Mouse (Mus musculus): Measurements from ENCODE around the gene Anapc15-ps. TPM values are rescaled to one million over a fixed set of nuclear protein-coding genes. Genes with fewer than 3 reads are reported as not detected.

Anapc15-ps gene
- total and polyA plus RNA-seq, 2 experiments from 2014 or later, result not detected

DNA sequence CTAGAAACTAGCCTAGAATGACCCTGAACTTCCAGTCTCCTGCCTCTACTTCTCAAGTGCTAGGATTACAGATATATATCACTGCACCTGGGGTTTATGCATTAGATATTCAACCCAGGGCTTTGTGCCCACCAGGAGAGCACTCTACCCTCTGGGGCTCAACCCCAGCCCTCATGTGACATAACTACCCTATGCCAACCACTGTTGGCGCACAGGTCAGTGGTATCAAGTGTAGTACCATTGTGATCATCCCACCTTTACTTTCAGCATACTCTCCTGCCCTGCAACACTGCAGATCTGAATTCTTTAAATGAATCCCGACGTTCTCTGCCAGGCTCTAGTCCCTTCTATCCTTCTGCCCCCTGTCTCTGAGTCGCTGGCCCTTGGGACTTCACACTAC lies 11.0 kb upstream of the Anapc15-ps start:
- H3K4me1 ChIP-seq (ENCODE audit: control insufficient read depth, insufficient read depth), result peaks cover 16% of the 10 kb centered on the region
- no peak overlapping the region for H3K9ac ChIP-seq (replicated peaks; ENCODE audit: low read depth, low read length)
- WGBS, result 90% methylated on average over 4 of the region's 4 CpGs
- no peaks in the 10 kb centered on the region for H3K9me3 ChIP-seq (replicated peaks; ENCODE audit: control insufficient read depth, low read length)
- no peaks in the 10 kb centered on the region for H3K36me3 ChIP-seq (replicated peaks; ENCODE audit: control insufficient read depth, insufficient read depth, low read length)
- TF ChIP-seq EP300 (IDR thresholded peaks at IDR 0.05; ENCODE audit: low read depth) (no peak), CTCF (IDR thresholded peaks at IDR 0.05; ENCODE audit: low read depth) (no peak)
- no peak overlapping the region for H3K27ac ChIP-seq (ENCODE audit: low read depth)
- H3K4me2 ChIP-seq (ENCODE audit: low read depth, low read length), result no peak overlapping the region
- no peaks in the 10 kb centered on the region for H3K27me3 ChIP-seq (ENCODE audit: control insufficient read depth, insufficient read depth, low read length)
- no peak overlapping the region for H3K4me3 ChIP-seq (ENCODE audit: low read depth, low read length)
- ATAC-seq (ENCODE audit: insufficient read depth, low read depth) (no peak), DNase-seq (ENCODE audit: low spot score) (no peak)

DNA sequence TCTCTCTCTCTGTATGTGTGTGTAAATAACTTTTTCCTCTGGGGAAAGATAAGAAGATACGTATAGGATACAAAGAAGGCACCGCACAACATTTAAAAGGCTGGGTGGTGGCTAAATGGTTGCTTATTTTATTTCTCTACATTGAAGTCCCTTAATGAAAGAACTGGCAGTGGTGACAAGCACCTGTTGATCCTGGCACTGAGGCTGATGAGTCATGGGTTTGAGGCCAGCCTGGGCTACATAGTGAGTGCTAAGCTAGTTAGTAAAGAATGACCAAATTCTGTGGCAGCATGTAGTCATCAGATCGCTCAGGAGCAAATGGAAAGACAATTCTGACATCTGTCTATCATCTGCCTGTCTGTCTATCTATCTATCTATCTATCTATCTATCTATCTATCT lies 10.5 kb upstream of the Anapc15-ps start:
- no peaks in the 10 kb centered on the region for H3K9me3 ChIP-seq (replicated peaks; ENCODE audit: control insufficient read depth, low read length)
- TF ChIP-seq CTCF (IDR thresholded peaks at IDR 0.05; ENCODE audit: low read depth) (no peak), EP300 (IDR thresholded peaks at IDR 0.05; ENCODE audit: low read depth) (no peak)
- no peak for DNase-seq (ENCODE audit: low spot score)
- WGBS, result 98% methylated on average over 3 of the region's 3 CpGs
- ATAC-seq (ENCODE audit: insufficient read depth, low read depth), result no peak
- no peaks in the 10 kb centered on the region for H3K27me3 ChIP-seq (ENCODE audit: control insufficient read depth, insufficient read depth, low read length)
- H3K9ac ChIP-seq (replicated peaks; ENCODE audit: low read depth, low read length), result no peak overlapping the region
- no peak overlapping the region for H3K4me2 ChIP-seq (ENCODE audit: low read depth, low read length)
- H3K4me1 ChIP-seq (ENCODE audit: control insufficient read depth, insufficient read depth), result peaks cover 16% of the 10 kb centered on the region
- no peaks in the 10 kb centered on the region for H3K36me3 ChIP-seq (replicated peaks; ENCODE audit: control insufficient read depth, insufficient read depth, low read length)
- H3K27ac ChIP-seq (ENCODE audit: low read depth), result no peak overlapping the region
- no peak overlapping the region for H3K4me3 ChIP-seq (ENCODE audit: low read depth, low read length)

DNA sequence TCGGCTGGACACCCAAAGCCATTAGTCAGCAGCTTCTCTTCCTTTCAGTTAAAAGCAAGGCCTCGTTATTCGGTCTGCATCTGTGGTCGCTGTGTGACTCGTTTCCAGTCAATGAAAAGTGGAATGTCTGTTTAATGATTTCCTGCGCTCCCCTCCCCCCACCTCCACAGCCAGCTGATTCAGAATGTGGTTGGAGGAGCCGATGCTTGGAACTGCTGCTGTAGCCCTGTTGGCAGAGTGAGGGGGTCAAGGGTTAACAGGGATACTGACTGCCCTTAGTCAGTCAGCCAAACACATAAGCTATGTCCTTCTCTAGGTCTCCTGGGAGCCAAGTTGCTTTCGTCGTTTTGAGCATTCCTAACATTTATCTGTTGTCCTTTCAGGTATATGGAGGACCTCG lies 9.7 kb upstream of the Anapc15-ps start:
- H3K27me3 ChIP-seq (ENCODE audit: control insufficient read depth, insufficient read depth, low read length), result no peaks in the 10 kb centered on the region
- TF ChIP-seq EP300 (IDR thresholded peaks at IDR 0.05; ENCODE audit: low read depth) (no peak), CTCF (IDR thresholded peaks at IDR 0.05; ENCODE audit: low read depth) (no peak)
- WGBS, result 78% methylated on average over 10 of the region's 10 CpGs

DNA sequence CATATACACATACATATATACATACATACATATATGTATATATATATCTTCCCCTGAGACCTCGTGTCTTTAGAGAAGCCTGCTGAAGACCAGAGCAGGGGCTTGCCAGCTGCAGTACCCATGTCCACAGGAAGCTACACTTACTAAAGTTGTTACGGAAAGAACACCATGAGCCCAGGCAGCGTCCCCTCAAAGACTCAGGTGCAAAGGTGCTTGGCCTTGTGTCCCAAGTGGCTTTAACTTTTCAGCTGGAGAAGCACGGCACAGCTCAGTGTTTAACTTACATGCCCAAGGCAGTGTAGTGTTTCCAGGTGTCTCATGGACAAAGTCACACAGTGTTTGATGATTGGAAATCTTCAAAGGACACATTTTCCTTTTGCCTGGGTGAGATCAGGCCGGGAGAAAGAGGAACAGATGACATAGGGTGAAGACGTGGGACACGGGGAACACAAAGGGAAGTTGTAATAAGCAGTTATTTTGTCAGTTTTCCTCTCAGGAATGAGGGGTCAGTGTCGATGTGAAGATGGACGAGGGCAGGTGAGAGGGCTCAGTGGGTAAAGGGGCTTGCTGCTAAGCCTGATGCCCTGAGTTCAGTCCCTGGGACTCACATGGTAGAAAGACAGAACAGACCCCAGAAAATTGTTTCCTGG lies 9.0 kb upstream of the Anapc15-ps start:
- no peak for TF ChIP-seq EP300 (IDR thresholded peaks at IDR 0.05; ENCODE audit: low read depth)
- TF ChIP-seq CTCF (IDR thresholded peaks at IDR 0.05; ENCODE audit: low read depth), result no peak
- Histone ChIP-seq H3K9ac (replicated peaks; ENCODE audit: low read depth, low read length) (no peak overlapping the region), H3K4me1 (ENCODE audit: control insufficient read depth, insufficient read depth) (peaks cover 12% of the 10 kb centered on the region; the same call in 1 of the 2 replicates), H3K4me3 (ENCODE audit: low read depth, low read length) (no peak overlapping the region), H3K9me3 (replicated peaks; ENCODE audit: control insufficient read depth, low read length) (no peaks in the 10 kb centered on the region), H3K36me3 (replicated peaks; ENCODE audit: control insufficient read depth, insufficient read depth, low read length) (no peaks in the 10 kb centered on the region), H3K27me3 (ENCODE audit: control insufficient read depth, insufficient read depth, low read length) (no peaks in the 10 kb centered on the region), H3K27ac (ENCODE audit: low read depth) (no peak overlapping the region), H3K4me2 (ENCODE audit: low read depth, low read length) (no peak overlapping the region)
- 84% methylated on average over 9 of the region's 9 CpGs for WGBS
- ATAC-seq (ENCODE audit: insufficient read depth, low read depth) (no peak), DNase-seq (ENCODE audit: low spot score) (no peak)

More for the DNA sequence above, 9.7 kb upstream of the Anapc15-ps start:
- ATAC-seq (ENCODE audit: insufficient read depth, low read depth), result no peak
- H3K4me2 ChIP-seq (ENCODE audit: low read depth, low read length), result no peak overlapping the region
- H3K4me3 ChIP-seq (ENCODE audit: low read depth, low read length), result no peak overlapping the region
- no peaks in the 10 kb centered on the region for H3K36me3 ChIP-seq (replicated peaks; ENCODE audit: control insufficient read depth, insufficient read depth, low read length)
- no peak overlapping the region for H3K27ac ChIP-seq (ENCODE audit: low read depth)
- no peak overlapping the region for H3K9ac ChIP-seq (replicated peaks; ENCODE audit: low read depth, low read length)
- peaks cover 15% of the 10 kb centered on the region for H3K4me1 ChIP-seq (ENCODE audit: control insufficient read depth, insufficient read depth)
- no peak for DNase-seq (ENCODE audit: low spot score)
- H3K9me3 ChIP-seq (replicated peaks; ENCODE audit: control insufficient read depth, low read length), result no peaks in the 10 kb centered on the region

DNA sequence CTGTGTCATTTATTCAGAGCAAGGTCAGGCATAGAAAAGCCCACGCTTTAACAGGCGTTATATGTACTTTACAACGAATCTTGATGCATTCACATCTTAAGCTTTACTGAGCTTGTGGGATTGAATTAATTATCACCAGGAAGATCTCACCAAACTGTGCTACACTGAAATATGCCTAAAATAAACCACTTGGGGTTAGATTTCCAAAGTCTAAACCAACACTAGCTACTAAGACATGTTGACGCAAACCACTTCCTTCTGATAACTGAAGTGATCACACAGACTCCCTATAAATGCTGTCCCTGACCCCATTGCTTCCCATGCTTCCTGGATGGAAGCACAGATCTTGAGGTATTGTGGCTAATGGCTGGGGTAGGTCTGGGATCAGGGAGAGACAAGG lies 8.2 kb upstream of the Anapc15-ps start:
- Histone ChIP-seq H3K27me3 (ENCODE audit: control insufficient read depth, insufficient read depth, low read length) (no peaks in the 10 kb centered on the region), H3K27ac (ENCODE audit: low read depth) (no peak overlapping the region), H3K4me2 (ENCODE audit: low read depth, low read length) (peak overlapping the region; percentile 25; the same call in 1 of the 2 replicates), H3K4me3 (ENCODE audit: low read depth, low read length) (peak overlapping the region; percentile 2; the same call in 1 of the 2 replicates), H3K36me3 (replicated peaks; ENCODE audit: control insufficient read depth, insufficient read depth, low read length) (no peaks in the 10 kb centered on the region), H3K9ac (replicated peaks; ENCODE audit: low read depth, low read length) (no peak overlapping the region), H3K9me3 (replicated peaks; ENCODE audit: control insufficient read depth, low read length) (no peaks in the 10 kb centered on the region), H3K4me1 (ENCODE audit: control insufficient read depth, insufficient read depth) (peaks cover 12% of the 10 kb centered on the region; the same call in 1 of the 2 replicates)
- ATAC-seq (ENCODE audit: insufficient read depth, low read depth) (no peak), DNase-seq (ENCODE audit: low spot score) (no peak)
- 76% methylated on average over 4 of the region's 4 CpGs for WGBS
- no peak for TF ChIP-seq EP300 (IDR thresholded peaks at IDR 0.05; ENCODE audit: low read depth)

DNA sequence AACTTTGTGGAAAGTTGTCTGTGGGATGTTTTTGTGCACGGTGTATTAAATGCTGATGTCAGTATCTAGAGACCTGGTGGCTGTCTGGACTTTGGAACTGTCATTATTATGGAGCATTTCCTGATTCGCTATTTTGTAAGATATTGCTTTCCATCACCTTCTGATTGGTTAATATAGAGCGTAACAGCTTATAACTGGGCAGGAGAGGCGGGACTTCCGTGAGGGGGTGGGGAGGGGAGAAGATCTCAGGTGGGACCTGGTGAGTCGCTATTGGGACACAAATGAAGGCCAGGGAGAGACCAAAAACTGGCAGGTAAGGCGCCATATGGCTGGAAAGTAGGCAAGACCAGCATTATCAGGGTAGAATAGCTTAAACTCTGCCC lies 7.8 kb upstream of the Anapc15-ps start:
- H3K27ac ChIP-seq (ENCODE audit: low read depth), result peak overlapping the region; percentile 70
- H3K9ac ChIP-seq (replicated peaks; ENCODE audit: low read depth, low read length), result no peak overlapping the region

More for the DNA sequence above, 7.8 kb upstream of the Anapc15-ps start:
- TF ChIP-seq CTCF (IDR thresholded peaks at IDR 0.05; ENCODE audit: low read depth) (no peak), EP300 (IDR thresholded peaks at IDR 0.05; ENCODE audit: low read depth) (no peak)
- Histone ChIP-seq H3K4me1 (ENCODE audit: control insufficient read depth, insufficient read depth) (peaks cover 12% of the 10 kb centered on the region; the same call in 1 of the 2 replicates), H3K4me3 (ENCODE audit: low read depth, low read length) (peak overlapping the region; percentile 16; the same call in 1 of the 2 replicates), H3K4me2 (ENCODE audit: low read depth, low read length) (peak overlapping the region; percentile 48), H3K9me3 (replicated peaks; ENCODE audit: control insufficient read depth, low read length) (no peaks in the 10 kb centered on the region), H3K36me3 (replicated peaks; ENCODE audit: control insufficient read depth, insufficient read depth, low read length) (no peaks in the 10 kb centered on the region), H3K27me3 (ENCODE audit: control insufficient read depth, insufficient read depth, low read length) (no peaks in the 10 kb centered on the region)
- ATAC-seq (ENCODE audit: insufficient read depth, low read depth) (peak; percentile 43; the same call in 1 of the 2 replicates), DNase-seq (ENCODE audit: low spot score) (peak; percentile 53)
- WGBS, result 65% methylated on average over 7 of the region's 7 CpGs

Measured in heart, postnatal 0 days (tissue).